Mouse (Mus musculus) liver, postnatal 0 days (tissue): ENCODE data around the gene Gabbr2.

ENCODE experiments used
- CTCF ChIP-seq: sonication (generic); IDR thresholded peaks from 2 replicates; pipeline ENCODE4 v1.5.1; 2016; ENCODE audit warnings: antibody characterized with exemption, low read depth
- EP300 ChIP-seq: IDR thresholded peaks from 2 replicates; pipeline ENCODE4 v1.6.1; 2016; ENCODE audit warnings: antibody characterized with exemption, low read depth, mild to moderate bottlenecking

- no peak for TF ChIP-seq CTCF
- no peak for TF ChIP-seq EP300
Observed at GRCm38 (mm10) chr4:46905152-46905551, 86.5 kb downstream of the Gabbr2 start.
